Mouse (Mus musculus) megakaryocyte, adult 5-6 weeks (primary cell): Measurements from ENCODE around the gene Asb4. TPM values are rescaled to one million over a fixed set of nuclear protein-coding genes. Genes with fewer than 3 reads are reported as not detected.
A peak's percentile ranks its signal among the peaks of the same experiment; 100 is the strongest.
"Not testable (repeated sequence)": the region's sequence is repeated elsewhere in the genome, so short reads cannot be mapped to it uniquely, and the experiment has no call there.

Experiments
- ATAC-seq: 2 replicates; pipeline ENCODE4 v1.8.0; 2016; ENCODE audit warnings: mild to moderate bottlenecking, inconsistent platforms; ENCODE audit not compliant: poor library complexity, severe bottlenecking
- total RNA-seq, 2 experiments: library from RNA; stranded (forward) in 1 of 2; stranded (reverse) in 1 of 2; fragments of 153-499, 151-499 nt in 1 of 2; fragments of 221-1000, 200-1000 nt in 1 of 2; gene quantifications; 2 replicates each; pipeline versions ENCODE4 v1.2.3 to v1.2.4; 2015 to 2017

The Asb4 gene
- total RNA-seq (2015), result not detected in 2 replicates
- total RNA-seq (2017), result 0.04 TPM in 1 of 2 replicates, not detected in the other

- peak; percentile 19; the same call in 1 of the 2 replicates for ATAC-seq
These were observed at the start of gene Asb4 for GRCm38 (mm10) chr6:5383336-5384177. Gene Asb4 (plus strand): TSS chr6:5383386.

GRCm38 (mm10) chr6:5334021-5334420 is 49.2 kb upstream of the Asb4 start:
- ATAC-seq, result no peak

- not testable (repeated sequence) for ATAC-seq
These were observed 47.2 kb upstream of the Asb4 start for GRCm38 (mm10) chr6:5336016-5336415.

GRCm38 (mm10) chr6:5338781-5339180 is 44.4 kb upstream of the Asb4 start:
- not testable (repeated sequence) for ATAC-seq

- not testable (repeated sequence) for ATAC-seq
These were observed 43.9 kb upstream of the Asb4 start for GRCm38 (mm10) chr6:5339283-5339682.

GRCm38 (mm10) chr6:5344255-5344654 is 38.9 kb upstream of the Asb4 start:
- no peak for ATAC-seq

- ATAC-seq, result no peak
These were observed 25.3 kb upstream of the Asb4 start for GRCm38 (mm10) chr6:5357873-5358272.

GRCm38 (mm10) chr6:5360402-5360801 is 22.8 kb upstream of the Asb4 start:
- no peak for ATAC-seq

- ATAC-seq, result peak; percentile 91
These were observed 21.2 kb upstream of the Asb4 start for GRCm38 (mm10) chr6:5361987-5362386.

GRCm38 (mm10) chr6:5365845-5366244 is 17.3 kb upstream of the Asb4 start:
- ATAC-seq, result no peak

- ATAC-seq, result no peak
These were observed 6.3 kb upstream of the Asb4 start for GRCm38 (mm10) chr6:5376884-5377283.

GRCm38 (mm10) chr6:5379048-5379447 is 4.1 kb upstream of the Asb4 start:
- ATAC-seq, result no peak

- ATAC-seq, result no peak
These were observed 3.2 kb upstream of the Asb4 start for GRCm38 (mm10) chr6:5379781-5380623.

GRCm38 (mm10) chr6:5380624-5381252 is 2.4 kb upstream of the Asb4 start:
- no peak for ATAC-seq

- ATAC-seq, result no peak
These were observed 1.1 kb upstream of the Asb4 start for GRCm38 (mm10) chr6:5381918-5382582.

- ATAC-seq, result peak; percentile 87
These were observed 487 bp upstream of the Asb4 start for GRCm38 (mm10) chr6:5382583-5383215.

GRCm38 (mm10) chr6:5384178-5384490 is 948 bp downstream of the Asb4 start:
- ATAC-seq, result peak; percentile 72

- no peak for ATAC-seq
These were observed 2.0 kb downstream of the Asb4 start for GRCm38 (mm10) chr6:5385161-5385640.

- no peak for ATAC-seq
These were observed 3.3 kb downstream of the Asb4 start for GRCm38 (mm10) chr6:5386486-5386885.

GRCm38 (mm10) chr6:5387396-5387795 is 4.2 kb downstream of the Asb4 start:
- ATAC-seq, result no peak
